Mouse (Mus musculus) midbrain, embryonic 14.5 days (tissue): Measurements from ENCODE around the gene Aanat. TPM values are rescaled to one million over a fixed set of nuclear protein-coding genes. Genes with fewer than 3 reads are reported as not detected.
"Not testable (repeated sequence)": the region's sequence is repeated elsewhere in the genome, so short reads cannot be mapped to it uniquely, and the experiment has no call there.

Source experiments
- ATAC-seq: fragments of 200-750 bp; cut with Nextera tagmentation; 2 replicates; pipeline ENCODE4 v1.8.0; 2017; ENCODE audit warnings: moderate number of reproducible peaks, moderate library complexity; ENCODE audit not compliant: low FRiP score, low TSS enrichment
- DNase-seq: peaks from one replicate; pipeline ENCODE4 v3.0.0-alpha.2; 2015
- H3K27ac ChIP-seq: fragments of 300-500 bp; sonication (generic); replicated peaks from 2 replicates; pipeline ENCODE4 v1.5.1; 2014; ENCODE audit warnings: mild to moderate bottlenecking, low read depth, low read length, moderate library complexity
- H3K27me3 ChIP-seq: fragments of 300-500 bp; sonication (generic); 2 replicates; pipeline ENCODE4 v1.6.1; 2014; ENCODE audit warnings: low read length, control low read depth, mixed read lengths; ENCODE audit not compliant: control insufficient read depth, insufficient read depth
- H3K36me3 ChIP-seq: fragments of 300-500 bp; sonication (generic); 2 replicates; pipeline ENCODE4 v1.6.1; 2014; ENCODE audit warnings: low read length, control low read depth; ENCODE audit not compliant: control insufficient read depth, insufficient read depth
- H3K4me1 ChIP-seq: fragments of 300-500 bp; sonication (generic); 2 replicates; pipeline ENCODE4 v1.6.1; 2014; ENCODE audit warnings: mild to moderate bottlenecking, antibody characterized with exemption, low read length, control low read depth; ENCODE audit not compliant: control insufficient read depth, insufficient read depth
- H3K4me2 ChIP-seq: fragments of 300-500 bp; sonication (generic); 2 replicates; pipeline ENCODE4 v1.6.1; 2014; ENCODE audit warnings: mild to moderate bottlenecking, low read length, moderate library complexity
- H3K4me3 ChIP-seq: fragments of 300-500 bp; sonication (generic); replicated peaks from 2 replicates; pipeline ENCODE4 v1.5.1; 2014; ENCODE audit warnings: low read depth, low read length
- H3K9ac ChIP-seq: fragments of 300-500 bp; sonication (generic); replicated peaks from 2 replicates; pipeline ENCODE4 v1.6.1; 2014; ENCODE audit warnings: mild to moderate bottlenecking, low read length, moderate library complexity
- H3K9me3 ChIP-seq: fragments of 300-500 bp; sonication (generic); 2 replicates; pipeline ENCODE4 v1.6.1; 2016; ENCODE audit warnings: low read length, control low read depth, mixed read lengths; ENCODE audit not compliant: control insufficient read depth
- WGBS: fragments of 180-500 bp; shearing (Covaris S2); extraction: QIAGEN DNeasy Blood & Tissue Kit; methylation state at CpG from one replicate; pipeline ENCODE4 v1.1.7; 2014; 5-methylcytosine and 5-hydroxymethylcytosine counted together
- polyA plus RNA-seq: library from polyadenylated mRNA; unstranded; fragments of >200 nt; fragmentation: Nextera tagmentation; extraction: Ambion mirVana; gene quantifications from 2 replicates; pipeline ENCODE4 v1.2.1, GENCODE M21; 2014

Aanat gene
- polyA plus RNA-seq, 1 experiment from 2014 or later = 0.49 TPM

GRCm38 (mm10) chr11:116609965-116610630, 23.9 kb downstream of the Aanat start:
- no peak for ATAC-seq
- no peak for DNase-seq
- no peak overlapping the region for H3K4me2 ChIP-seq
- no peaks in the 10 kb centered on the region for H3K4me1 ChIP-seq
- H3K9ac ChIP-seq = no peak overlapping the region
- 87% methylated on average over 15 of the region's 15 CpGs for WGBS
- H3K27ac ChIP-seq = no peak overlapping the region
- no peaks in the 10 kb centered on the region for H3K9me3 ChIP-seq
- H3K4me3 ChIP-seq = no peak overlapping the region
- H3K36me3 ChIP-seq = no peaks in the 10 kb centered on the region
- H3K27me3 ChIP-seq = no peaks in the 10 kb centered on the region

GRCm38 (mm10) chr11:116611168-116611567, 24.9 kb downstream of the Aanat start:
- H3K27ac ChIP-seq, H3K4me3 ChIP-seq, H3K9me3 ChIP-seq, H3K9ac ChIP-seq, H3K4me1 ChIP-seq, H3K36me3 ChIP-seq, H3K4me2 ChIP-seq, ATAC-seq, DNase-seq, H3K27me3 ChIP-seq: not testable (repeated sequence)
- WGBS = 81% methylated on average over 9 of the region's 9 CpGs

- H3K4me3 ChIP-seq = no peak overlapping the region
- ATAC-seq (no peak), DNase-seq (no peak)
- H3K36me3 ChIP-seq = no peaks in the 10 kb centered on the region
- H3K4me2 ChIP-seq = no peak overlapping the region
- H3K27ac ChIP-seq = no peak overlapping the region
- H3K9ac ChIP-seq = no peak overlapping the region
- H3K27me3 ChIP-seq = no peaks in the 10 kb centered on the region
- no peaks in the 10 kb centered on the region for H3K4me1 ChIP-seq
- H3K9me3 ChIP-seq = no peaks in the 10 kb centered on the region
- 94% methylated on average over 9 of the region's 9 CpGs for WGBS
These were observed 25.7 kb downstream of the Aanat start for GRCm38 (mm10) chr11:116611883-116612282.

GRCm38 (mm10) chr11:116612554-116612953, 26.3 kb downstream of the Aanat start:
- H3K9ac ChIP-seq = no peak overlapping the region
- WGBS = 95% methylated on average over 1 of the region's 1 CpGs
- no peaks in the 10 kb centered on the region for H3K36me3 ChIP-seq
- no peaks in the 10 kb centered on the region for H3K9me3 ChIP-seq
- no peak overlapping the region for H3K27ac ChIP-seq
- no peaks in the 10 kb centered on the region for H3K4me1 ChIP-seq
- H3K4me3 ChIP-seq = no peak overlapping the region
- H3K27me3 ChIP-seq = no peaks in the 10 kb centered on the region
- ATAC-seq (no peak), DNase-seq (no peak)
- no peak overlapping the region for H3K4me2 ChIP-seq

GRCm38 (mm10) chr11:116613234-116613633, 27.0 kb downstream of the Aanat start:
- Histone ChIP-seq H3K4me2 (no peak overlapping the region), H3K4me3 (no peak overlapping the region), H3K9me3 (no peaks in the 10 kb centered on the region), H3K36me3 (no peaks in the 10 kb centered on the region), H3K4me1 (no peaks in the 10 kb centered on the region), H3K9ac (no peak overlapping the region), H3K27ac (no peak overlapping the region), H3K27me3 (no peaks in the 10 kb centered on the region)
- DNase-seq (no peak), ATAC-seq (no peak)
- WGBS = 93% methylated on average over 6 of the region's 6 CpGs

GRCm38 (mm10) chr11:116615735-116616437, 29.7 kb downstream of the Aanat start:
- Histone ChIP-seq H3K36me3 (no peaks in the 10 kb centered on the region), H3K9ac (no peak overlapping the region), H3K27ac (no peak overlapping the region), H3K9me3 (no peaks in the 10 kb centered on the region), H3K4me2 (no peak overlapping the region), H3K4me3 (no peak overlapping the region), H3K27me3 (no peaks in the 10 kb centered on the region), H3K4me1 (no peaks in the 10 kb centered on the region)
- DNase-seq = no peak
- WGBS = 54% methylated on average over 15 of the region's 15 CpGs
- ATAC-seq = no peak

- Histone ChIP-seq H3K4me3 (no peak overlapping the region), H3K27me3 (no peaks in the 10 kb centered on the region), H3K27ac (no peak overlapping the region), H3K9me3 (no peaks in the 10 kb centered on the region), H3K4me2 (no peak overlapping the region), H3K4me1 (no peaks in the 10 kb centered on the region), H3K9ac (no peak overlapping the region), H3K36me3 (no peaks in the 10 kb centered on the region)
- ATAC-seq (no peak), DNase-seq (no peak)
- WGBS = 83% methylated on average over 10 of the region's 10 CpGs
These were observed 30.3 kb downstream of the Aanat start for GRCm38 (mm10) chr11:116616438-116617118.

GRCm38 (mm10) chr11:116617641-116618040, 31.4 kb downstream of the Aanat start:
- ATAC-seq = no peak
- Histone ChIP-seq H3K4me3 (no peak overlapping the region), H3K27me3 (no peaks in the 10 kb centered on the region)

More at GRCm38 (mm10) chr11:116617641-116618040, 31.4 kb downstream of the Aanat start:
- no peaks in the 10 kb centered on the region for H3K9me3 ChIP-seq
- H3K9ac ChIP-seq = no peak overlapping the region
- DNase-seq = no peak
- no peak overlapping the region for H3K27ac ChIP-seq
- no peak overlapping the region for H3K4me2 ChIP-seq
- whole genome bisulfite sequencing = 84% methylated on average over 7 of the region's 7 CpGs
- no peaks in the 10 kb centered on the region for H3K4me1 ChIP-seq
- no peaks in the 10 kb centered on the region for H3K36me3 ChIP-seq
